8 mouse cellular contexts compared by ENCODE assay signal in the genomic region with DNA sequence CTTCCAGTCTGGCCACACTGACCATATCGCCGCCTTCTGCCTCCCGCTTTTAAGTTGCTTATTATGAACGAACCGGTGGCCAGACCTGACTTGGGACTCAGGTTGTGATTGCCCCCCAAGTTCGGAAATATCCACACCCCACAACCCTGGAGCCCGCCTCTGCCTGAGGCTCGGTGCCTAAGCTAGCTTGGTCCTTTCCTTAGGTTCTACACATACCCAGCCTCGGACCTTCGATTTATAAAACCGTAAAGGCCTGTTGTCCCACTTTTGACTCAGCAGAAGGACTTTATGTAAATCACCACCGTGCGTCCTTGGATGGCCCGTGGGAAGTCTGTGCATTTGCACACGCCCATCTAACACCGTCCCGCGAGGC. TPM values are rescaled to one million over a fixed set of nuclear protein-coding genes. Genes with fewer than 3 reads are reported as not detected.
DNase-seq lines count a peak whose midpoint lies in the region; ATAC-seq and TF ChIP-seq lines count a peak whose summit lies in the region.

No protein-coding gene starts in this region.

- ATAC-seq in heart, embryonic 11.5 days (replicated peaks; ENCODE audit: insufficient number of reproducible peaks, low FRiP score, low TSS enrichment), result peak; percentile 40; the same call in 1 of the 2 replicates
- no peak for ATAC-seq in forebrain, embryonic 16.5 days

- peaks cover 44% of the 10 kb centered on the region for H3K79me2 ChIP-seq in macrophage (ENCODE audit: inconsistent target)

- peak overlapping the region; percentile 70 for H3K27ac ChIP-seq in heart, embryonic 11.5 days (ENCODE audit: low read depth, low read length)
- H3K27ac ChIP-seq in ES-Bruce4 (ENCODE audit: insufficient read depth, low read length), result no peak overlapping the region
- no peak overlapping the region; the same call in 1 of the 2 replicates for H3K27ac ChIP-seq in forebrain, embryonic 16.5 days (ENCODE audit: low read length)
- H3K27ac ChIP-seq in macrophage, result peak overlapping the region; percentile 65

- H3K4me3 ChIP-seq in heart, embryonic 11.5 days (ENCODE audit: low read depth, low read length), result peak overlapping the region; percentile 69
- H3K4me3 ChIP-seq in ES-Bruce4 (ENCODE audit: low read depth, low read length) (peak overlapping the region; percentile 88), macrophage (ENCODE audit: inconsistent target) (peak overlapping the region; percentile 93)
- peak overlapping the region; percentile 91 for H3K4me3 ChIP-seq in forebrain, embryonic 16.5 days (replicated peaks; ENCODE audit: low read length)

- TF ChIP-seq EP300 in ES-Bruce4 (IDR thresholded peaks at IDR 0.05; ENCODE audit: insufficient read depth, low read depth, low read length), result no peak

- peak overlapping the region; percentile 68 for H3K4me2 ChIP-seq in heart, embryonic 11.5 days
- peak overlapping the region; percentile 66 for H3K4me2 ChIP-seq in forebrain, embryonic 16.5 days (ENCODE audit: low read length)

- H3K27me3 ChIP-seq in heart, embryonic 11.5 days (ENCODE audit: control insufficient read depth, insufficient read depth, low read length), result no peaks in the 10 kb centered on the region
- no peaks in the 10 kb centered on the region for H3K27me3 ChIP-seq in ES-Bruce4 (ENCODE audit: control insufficient read depth, insufficient read depth, low read length, poor library complexity, severe bottlenecking)
- no peaks in the 10 kb centered on the region for H3K27me3 ChIP-seq in forebrain, embryonic 16.5 days (replicated peaks; ENCODE audit: control insufficient read depth, insufficient read depth, low read length)

- DNase-seq in heart, adult 11 months, result no peak
- no peak for DNase-seq in frontal cortex, adult 2 months (ENCODE audit: extremely low spot score in 1 of 2, low spot score in 1 of 2)
- no peak for DNase-seq in layer of hippocampus, adult 11-12 months (ENCODE audit: low spot score)
- no peak for DNase-seq in adrenal gland, adult 8-10 months

- peaks cover 6% of the 10 kb centered on the region for H3K4me1 ChIP-seq in heart, embryonic 11.5 days (ENCODE audit: control insufficient read depth, insufficient read depth, low read length)
- H3K4me1 ChIP-seq in ES-Bruce4 (ENCODE audit: control insufficient read depth, insufficient read depth, low read length), result no peaks in the 10 kb centered on the region
- peaks cover 18% of the 10 kb centered on the region for H3K4me1 ChIP-seq in forebrain, embryonic 16.5 days (replicated peaks; ENCODE audit: control insufficient read depth, insufficient read depth, low read length)

- H3K9me3 ChIP-seq in heart, embryonic 11.5 days (replicated peaks; ENCODE audit: control insufficient read depth, low read length), result no peaks in the 10 kb centered on the region
- no peaks in the 10 kb centered on the region for H3K9me3 ChIP-seq in ES-Bruce4 (replicated peaks; ENCODE audit: control insufficient read depth, insufficient read depth, low read length, poor library complexity, severe bottlenecking)
- H3K9me3 ChIP-seq in forebrain, embryonic 16.5 days (ENCODE audit: control insufficient read depth, low read length), result no peaks in the 10 kb centered on the region

- H3K36me3 ChIP-seq in heart, embryonic 11.5 days (ENCODE audit: control insufficient read depth, insufficient read depth, low read length), result peaks cover 18% of the 10 kb centered on the region
- peaks cover 8% of the 10 kb centered on the region for H3K36me3 ChIP-seq in ES-Bruce4 (ENCODE audit: control insufficient read depth, insufficient read depth, low read length, poor library complexity, severe bottlenecking)
- peaks cover 3% of the 10 kb centered on the region; the same call in 1 of the 2 replicates for H3K36me3 ChIP-seq in forebrain, embryonic 16.5 days (ENCODE audit: control insufficient read depth, insufficient read depth)
- H3K36me3 ChIP-seq in macrophage (ENCODE audit: inconsistent target), result peaks cover 24% of the 10 kb centered on the region

- H3K9ac ChIP-seq in heart, embryonic 11.5 days (ENCODE audit: low read depth, low read length), result peak overlapping the region; percentile 85
- H3K9ac ChIP-seq in ES-Bruce4 (ENCODE audit: low read depth, poor library complexity, severe bottlenecking), result peak overlapping the region; percentile 89
- H3K9ac ChIP-seq in forebrain, embryonic 16.5 days (replicated peaks; ENCODE audit: low read depth, low read length), result peak overlapping the region; percentile 91

- WGBS in heart, embryonic 11.5 days (ENCODE audit: insufficient replicate concordance), result 2% methylated on average over 18 of the region's 18 CpGs
- under 1% methylated on average over 18 of the region's 18 CpGs for WGBS in forebrain, embryonic 16.5 days
- WGBS in macrophage (ENCODE audit: missing documents), result 5% methylated on average over 18 of the region's 18 CpGs

- TF ChIP-seq CTCF in ES-Bruce4 (IDR thresholded peaks at IDR 0.05; ENCODE audit: low read depth, low read length), result no peak

- TF ChIP-seq POLR2A in ES-Bruce4 (IDR thresholded peaks at IDR 0.05; ENCODE audit: insufficient read depth, low read length), result no peak

RNA-seq across cellular contexts. Expression of gene Pomp, which starts 0.2 kb away (rescaled TPM):
- polyA plus RNA-seq in heart, embryonic 11.5 days (2014; fragmentation: Nextera tagmentation; extraction: Ambion mirVana), result 350 and 393 TPM in 2 replicates
- polyA plus RNA-seq in ES-Bruce4 (2011; ENCODE audit: insufficient read depth, insufficient read length, low read depth, missing spikeins) (249 and 270 TPM in 2 replicates), macrophage (2018) (325 to 524 TPM (median 378 TPM) in 3 replicates)
- 458 and 491 TPM in 2 replicates for polyA plus RNA-seq in forebrain, embryonic 16.5 days (2015; fragmentation: Nextera tagmentation; extraction: Ambion mirVana)
- total RNA-seq in macrophage (2018; cell fraction: chromatin; rRNA removed), result 100 to 1,000 TPM in 6 of 26 experiments, 10 to 100 TPM in 20; 20.1 to 126 (median 78.8) TPM
- 100 to 1,000 TPM; 158 to 370 (median 262) TPM for total RNA-seq in macrophage (2018; cell fraction: cytosol; rRNA removed)
- 100 to 1,000 TPM in 4 of 26 experiments, 10 to 100 TPM in 22; 26.8 to 123 (median 62.0) TPM for total RNA-seq in macrophage (2018; cell fraction: nucleus; rRNA removed)
- 212 and 217 TPM in 2 replicates for polyA plus RNA-seq in frontal cortex, adult 2 months (2012; rRNA removed)
- 100 to 1,000 TPM; 172 to 235 (median 197) TPM for total RNA-seq in adrenal gland, adult 8-10 months (2022)

RNA-seq across cellular contexts. Expression of gene Slc46a3, which starts 34.6 kb away (rescaled TPM):
- polyA plus RNA-seq in heart, embryonic 11.5 days (2014; fragmentation: Nextera tagmentation; extraction: Ambion mirVana), result 4.5 and 4.7 TPM in 2 replicates
- polyA plus RNA-seq in ES-Bruce4 (2011; ENCODE audit: insufficient read depth, insufficient read length, low read depth, missing spikeins), result 2.5 and 3.9 TPM in 2 replicates
- polyA plus RNA-seq in forebrain, embryonic 16.5 days (2015; fragmentation: Nextera tagmentation; extraction: Ambion mirVana), result 4.7 and 5.9 TPM in 2 replicates
- total RNA-seq in macrophage (2018; cell fraction: chromatin; rRNA removed), result 10 to 100 TPM in 16 of 26 experiments, 1 to 10 TPM in 10; 2.6 to 61.4 (median 17.5) TPM
- 100 to 1,000 TPM in 9 of 26 experiments, 10 to 100 TPM in 17; 29.8 to 129 (median 60.5) TPM for total RNA-seq in macrophage (2018; cell fraction: cytosol; rRNA removed)
- total RNA-seq in macrophage (2018; cell fraction: nucleus; rRNA removed), result 100 to 1,000 TPM in 1 of 26 experiments, 10 to 100 TPM in 24, 1 to 10 TPM in 1; 5.4 to 108 (median 31.2) TPM
- polyA plus RNA-seq in macrophage (2018), result 44.5 to 143 TPM (median 102 TPM) in 3 replicates
- polyA plus RNA-seq in frontal cortex, adult 2 months (2012; rRNA removed), result 19.0 and 21.1 TPM in 2 replicates
- total RNA-seq in adrenal gland, adult 8-10 months (2022), result 10 to 100 TPM; 15.2 to 32.1 (median 26.2) TPM

Comparison
In these comparisons a context has a peak if more than half of its experiments do, and no peak if none do; other contexts are left out.
1. H3K27ac ChIP-seq: peak in heart, embryonic 11.5 days (single experiment) and macrophage (single experiment); none in ES-Bruce4 (single experiment) and forebrain, embryonic 16.5 days (single experiment).
2. Peak in every context shown above with its lines, with median percentiles within 50 percentile points of each other: H3K4me3 ChIP-seq and H3K9ac ChIP-seq.